Mouse (Mus musculus): Measurements from ENCODE around the gene Rabepk.

- TF ChIP-seq CTCF (IDR thresholded peaks at IDR 0.05; ENCODE audit: insufficient read depth, low read length) (no peak), POLR2A (IDR thresholded peaks at IDR 0.05; ENCODE audit: borderline replicate concordance, extremely low read depth, low read depth, low read length) (no peak)
These were observed 37.5 kb downstream of the Rabepk start for GRCm38 (mm10) chr2:34762174-34762573.

Data from lung, adult 2 months (tissue).